9 mouse cellular contexts compared by ENCODE assay signal in genomic region chr19:4811909-4812242, GRCm38 (mm10). TPM values are rescaled to one million over a fixed set of nuclear protein-coding genes. Genes with fewer than 3 reads are reported as not detected.
A peak's percentile ranks its signal among the peaks of the same experiment; 100 is the strongest.
DNase-seq lines count a peak whose midpoint lies in the region; ATAC-seq and TF ChIP-seq lines count a peak whose summit lies in the region.
"Had no signal": no experiment of that assay in that cellular context is flagged by ENCODE, and none has a peak within 500 bp of the region (broad histone marks: within the 10 kb centered on the region; RNA-seq: fewer than 3 reads in every experiment).

No protein-coding gene starts in this region.

- peak overlapping the region; percentile 94 for H3K27ac ChIP-seq in layer of hippocampus, adult 2 months
- peak overlapping the region; percentile 94 for H3K27ac ChIP-seq in embryonic facial prominence, embryonic 12.5 days
- H3K27ac ChIP-seq in intestine, embryonic 14.5 days (ENCODE audit: low read depth): peak overlapping the region; percentile 94

- H3K4me2 ChIP-seq in embryonic facial prominence, embryonic 12.5 days (replicated peaks): peak overlapping the region; percentile 89
- peak overlapping the region; percentile 64 for H3K4me2 ChIP-seq in intestine, embryonic 14.5 days (ENCODE audit: low read length)
- peak overlapping the region; percentile 68 for H3K4me2 ChIP-seq in myocyte (ENCODE audit: low read depth)

- H3K36me3 ChIP-seq in embryonic facial prominence, embryonic 12.5 days: no peaks in the 10 kb centered on the region
- no peaks in the 10 kb centered on the region for H3K36me3 ChIP-seq in intestine, embryonic 14.5 days (ENCODE audit: control insufficient read depth, insufficient read depth, low read length)
- H3K36me3 ChIP-seq in myocyte (ENCODE audit: control insufficient read depth, insufficient read depth): no peaks in the 10 kb centered on the region

- WGBS in embryonic facial prominence, embryonic 12.5 days: 5% methylated on average over 12 of the region's 12 CpGs
- WGBS in intestine, embryonic 14.5 days: 3% methylated on average over 12 of the region's 12 CpGs

- peaks cover 43% of the 10 kb centered on the region for H3K79me2 ChIP-seq in myocyte (ENCODE audit: control insufficient read depth, insufficient read depth)

- no peaks in the 10 kb centered on the region for H3K9me3 ChIP-seq in embryonic facial prominence, embryonic 12.5 days
- H3K9me3 ChIP-seq in intestine, embryonic 14.5 days (ENCODE audit: control insufficient read depth, low read length): no peaks in the 10 kb centered on the region

- H3K27me3 ChIP-seq in embryonic facial prominence, embryonic 12.5 days: no peaks in the 10 kb centered on the region
- H3K27me3 ChIP-seq in intestine, embryonic 14.5 days (replicated peaks; ENCODE audit: control insufficient read depth, insufficient read depth, low read length): no peaks in the 10 kb centered on the region
- no peaks in the 10 kb centered on the region for H3K27me3 ChIP-seq in myocyte (ENCODE audit: control insufficient read depth, insufficient read depth, insufficient read length)

- H3K4me3 ChIP-seq in layer of hippocampus, adult 2 months: peak overlapping the region; percentile 99
- H3K4me3 ChIP-seq in embryonic facial prominence, embryonic 12.5 days: peak overlapping the region; percentile 92
- H3K4me3 ChIP-seq in intestine, embryonic 14.5 days (ENCODE audit: low read depth, low read length): peak overlapping the region; percentile 97
- H3K4me3 ChIP-seq in myocyte: peak overlapping the region; percentile 90

- DNase-seq in layer of hippocampus, adult 2 months (ENCODE audit: low spot score in 2 of 2): no peak
- DNase-seq in layer of hippocampus, postnatal 25 days (ENCODE audit: extremely low spot score in 1 of 2, low spot score in 1 of 2): no peak
- no peak for DNase-seq in intestine, embryonic 14.5 days (ENCODE audit: low spot score)
- no peak for DNase-seq in gastrocnemius, postnatal 36 days
- DNase-seq in testis, postnatal 10 days (ENCODE audit: low spot score): no peak

- intact Hi-C loops in gastrocnemius, postnatal 36 days (cut with DNase I): loop anchor here (5.0 kb wide), 1 partner anchor 55 kb away; the partner anchor contains the start of gene Rbm4b

- peak overlapping the region; percentile 75 for H3K9ac ChIP-seq in embryonic facial prominence, embryonic 12.5 days
- H3K9ac ChIP-seq in intestine, embryonic 14.5 days (ENCODE audit: low read length): peak overlapping the region; percentile 72

- peak; percentile 47; the same call in 1 of the 2 replicates for ATAC-seq in embryonic facial prominence, embryonic 12.5 days (ENCODE audit: insufficient number of reproducible peaks, insufficient read depth, low FRiP score, low TSS enrichment)
- ATAC-seq in intestine, embryonic 14.5 days (replicated peaks; ENCODE audit: low FRiP score, low TSS enrichment, low read depth): peak; percentile 61
- no peak for ATAC-seq in inflammation-experienced regulatory T-cells, adult 6 months

- TF ChIP-seq POLR2A in myocyte (IDR thresholded peaks at IDR 0.05; ENCODE audit: insufficient read length, low read depth): no peak

- H3K4me1 ChIP-seq in embryonic facial prominence, embryonic 12.5 days: peaks cover 25% of the 10 kb centered on the region
- H3K4me1 ChIP-seq in intestine, embryonic 14.5 days (replicated peaks; ENCODE audit: control insufficient read depth, insufficient read depth, low read length): peaks cover 14% of the 10 kb centered on the region; the same call in 1 of the 2 replicates

- peak overlapping the region; percentile 40 for H3ac ChIP-seq in myocyte (ENCODE audit: control insufficient read depth, insufficient read length)

- no peak for TF ChIP-seq CTCF in layer of hippocampus, adult 2 months (conservative IDR thresholded peaks at IDR 0.05)

TF ChIP-seq in myocyte, 11 proteins besides CTCF, POLR2A, EP300 and RAD21:
- TF ChIP-seq TCF3 (IDR thresholded peaks at IDR 0.05; ENCODE audit: insufficient read length, low read depth): no peak
- TF ChIP-seq POLR2AphosphoS2 (IDR thresholded peaks at IDR 0.05; ENCODE audit: insufficient read length, low read depth): peak; percentile 33

RNA-seq across cellular contexts. Expression of gene Rbm14, which starts 0.4 kb away (rescaled TPM):
- total RNA-seq in layer of hippocampus, adult 2 months (2021): 10 to 100 TPM; 59.5 to 65.9 TPM
- total RNA-seq in layer of hippocampus, postnatal 25 days (2021): 10 to 100 TPM; 53.0 to 53.9 TPM
- 104 and 110 TPM in 2 replicates for polyA plus RNA-seq in embryonic facial prominence, embryonic 12.5 days (2016; fragmentation: Nextera tagmentation; extraction: Ambion mirVana)
- polyA plus RNA-seq in intestine, embryonic 14.5 days (2014; fragmentation: Nextera tagmentation; extraction: Ambion mirVana): 77.1 and 82.3 TPM in 2 replicates
- 46.8 TPM for polyA plus RNA-seq in myocyte (2012; fragmentation: generic; extraction: Trizol)
- total RNA-seq in gastrocnemius, postnatal 36 days (2021): 10 to 100 TPM in 1 of 2 experiments, 1 to 10 TPM in 1; 6.6 to 10.5 TPM
- 10 to 100 TPM; 18.8 to 43.7 (median 19.1) TPM for polyA plus RNA-seq in inflammation-experienced regulatory T-cells, adult 6 months (2017; shearing (Covaris generic))

RNA-seq across cellular contexts. Expression of gene Gm21992, which starts 0.5 kb away (rescaled TPM):
- total RNA-seq in layer of hippocampus, adult 2 months (2021): 10 to 100 TPM; 26.6 to 27.2 TPM
- total RNA-seq in layer of hippocampus, postnatal 25 days (2021): 10 to 100 TPM; 21.2 to 28.3 TPM
- polyA plus RNA-seq in embryonic facial prominence, embryonic 12.5 days (2016; fragmentation: Nextera tagmentation; extraction: Ambion mirVana): 34.2 and 45.1 TPM in 2 replicates
- polyA plus RNA-seq in intestine, embryonic 14.5 days (2014; fragmentation: Nextera tagmentation; extraction: Ambion mirVana): 25.7 and 29.0 TPM in 2 replicates
- polyA plus RNA-seq in myocyte (2012; fragmentation: generic; extraction: Trizol): 8.1 TPM
- 10 to 100 TPM in 1 of 2 experiments, 1 to 10 TPM in 1; 9.3 to 12.0 TPM for total RNA-seq in gastrocnemius, postnatal 36 days (2021)
- polyA plus RNA-seq in inflammation-experienced regulatory T-cells, adult 6 months (2017; shearing (Covaris generic)): 10 to 100 TPM; 32.0 to 43.4 (median 35.6) TPM

RNA-seq across cellular contexts. Expression of gene Rbm4, which starts 18.2 kb away (rescaled TPM):
- total RNA-seq in layer of hippocampus, adult 2 months (2021): 10 to 100 TPM; 76.1 to 95.4 TPM
- total RNA-seq in layer of hippocampus, postnatal 25 days (2021): 10 to 100 TPM; 81.1 to 82.0 TPM
- 86.8 and 89.3 TPM in 2 replicates for polyA plus RNA-seq in embryonic facial prominence, embryonic 12.5 days (2016; fragmentation: Nextera tagmentation; extraction: Ambion mirVana)
- polyA plus RNA-seq in intestine, embryonic 14.5 days (2014; fragmentation: Nextera tagmentation; extraction: Ambion mirVana): 59.8 and 69.8 TPM in 2 replicates
- polyA plus RNA-seq in myocyte (2012; fragmentation: generic; extraction: Trizol): 66.4 TPM
- total RNA-seq in gastrocnemius, postnatal 36 days (2021): 10 to 100 TPM; 28.3 to 31.0 TPM
- polyA plus RNA-seq in inflammation-experienced regulatory T-cells, adult 6 months (2017; shearing (Covaris generic)): 10 to 100 TPM; 30.3 to 45.0 (median 35.3) TPM

RNA-seq across cellular contexts. Expression of gene Ccs, which starts 27.3 kb away (rescaled TPM):
- total RNA-seq in layer of hippocampus, adult 2 months (2021): 10 to 100 TPM; 33.9 to 38.8 TPM
- 10 to 100 TPM; 30.6 to 37.8 TPM for total RNA-seq in layer of hippocampus, postnatal 25 days (2021)
- 53.8 and 57.3 TPM in 2 replicates for polyA plus RNA-seq in embryonic facial prominence, embryonic 12.5 days (2016; fragmentation: Nextera tagmentation; extraction: Ambion mirVana)
- 48.8 and 49.3 TPM in 2 replicates for polyA plus RNA-seq in intestine, embryonic 14.5 days (2014; fragmentation: Nextera tagmentation; extraction: Ambion mirVana)
- 40.4 TPM for polyA plus RNA-seq in myocyte (2012; fragmentation: generic; extraction: Trizol)
- 10 to 100 TPM; 19.9 to 24.5 TPM for total RNA-seq in gastrocnemius, postnatal 36 days (2021)
- polyA plus RNA-seq in inflammation-experienced regulatory T-cells, adult 6 months (2017; shearing (Covaris generic)): 10 to 100 TPM; 47.2 to 94.6 (median 80.5) TPM

RNA-seq across cellular contexts. Expression of gene Ccdc87, which starts 27.3 kb away (rescaled TPM):
- total RNA-seq in layer of hippocampus, adult 2 months (2021): 1 to 10 TPM; 1.7 to 2.2 TPM
- 1 to 10 TPM; 1.8 to 2.2 TPM for total RNA-seq in layer of hippocampus, postnatal 25 days (2021)
- polyA plus RNA-seq in embryonic facial prominence, embryonic 12.5 days (2016; fragmentation: Nextera tagmentation; extraction: Ambion mirVana): 0.18 and 0.24 TPM in 2 replicates
- polyA plus RNA-seq in intestine, embryonic 14.5 days (2014; fragmentation: Nextera tagmentation; extraction: Ambion mirVana): 0.17 TPM in 1 of 2 replicates, not detected in the other
- polyA plus RNA-seq in myocyte (2012; fragmentation: generic; extraction: Trizol): 0.04 TPM
- total RNA-seq in gastrocnemius, postnatal 36 days (2021): not detected
- polyA plus RNA-seq in inflammation-experienced regulatory T-cells, adult 6 months (2017; shearing (Covaris generic)): not detected
- total RNA-seq: hematopoietic stem cell, adult 5-6 weeks had no signal
